Mouse (Mus musculus) heart, adult 2 months (tissue): Measurements from ENCODE around the gene Itgb5. TPM values are rescaled to one million over a fixed set of nuclear protein-coding genes. Genes with fewer than 3 reads are reported as not detected.
A peak's percentile ranks its signal among the peaks of the same experiment; 100 is the strongest.

Experiments
- DNase-seq, 2 experiments: peaks; one replicate each; pipeline ENCODE4 v3.0.0; 2021
- H3K27ac ChIP-seq: fragments of 200-600 bp; 2 replicates; pipeline ENCODE4 v1.8.1; 2022
- H3K27me3 ChIP-seq: fragments of 200-500 bp; 2 replicates; pipeline ENCODE4 v1.6.1; 2012; ENCODE audit warnings: mild to moderate bottlenecking, low read length, inconsistent platforms, mixed read lengths; ENCODE audit not compliant: control insufficient read depth, insufficient read depth
- H3K36me3 ChIP-seq: fragments of 200-500 bp; 2 replicates; pipeline ENCODE4 v1.6.1; 2012; ENCODE audit warnings: low read length, inconsistent platforms; ENCODE audit not compliant: control insufficient read depth, insufficient read depth
- H3K4me1 ChIP-seq: fragments of 200-500 bp; 2 replicates; pipeline ENCODE4 v1.6.1; 2011; ENCODE audit warnings: low read length; ENCODE audit not compliant: control insufficient read depth, insufficient read depth
- H3K4me3 ChIP-seq: fragments of 200-600 bp; 2 replicates; pipeline ENCODE4 v1.8.1; 2022
- H3K79me2 ChIP-seq: fragments of 200-500 bp; replicated peaks from 2 replicates; pipeline ENCODE4 v1.6.1; 2012; ENCODE audit warnings: mild to moderate bottlenecking, inconsistent platforms, low read length, moderate library complexity, mixed read lengths; ENCODE audit not compliant: control insufficient read depth, insufficient read depth
- H3K9ac ChIP-seq: fragments of 200-500 bp; 2 replicates; pipeline ENCODE4 v1.6.1; 2012; ENCODE audit warnings: low read depth, mild to moderate bottlenecking, control low read depth, inconsistent platforms, low read length, mixed read lengths
- CTCF ChIP-seq: fragments of 200-600 bp; IDR thresholded peaks from 2 replicates; pipeline ENCODE4 v1.8.1; 2022; ENCODE audit warnings: antibody characterized with exemption, mild to moderate bottlenecking, moderate library complexity
- EP300 ChIP-seq: fragments of 200-500 bp; IDR thresholded peaks from 2 replicates; pipeline ENCODE4 v1.6.1; 2011; ENCODE audit warnings: low read depth, low read length, control low read depth; ENCODE audit not compliant: insufficient read depth
- POLR2A ChIP-seq: fragments of 200-500 bp; IDR thresholded peaks from 2 replicates; pipeline ENCODE4 v1.6.1; 2011; ENCODE audit warnings: mild to moderate bottlenecking, low read depth, low read length, control low read depth; ENCODE audit not compliant: insufficient read depth
- WGBS: fragments of 180-500 bp; shearing (Covaris S2); methylation state at CpG from one replicate; pipeline ENCODE4 v1.1.7; 2018; 5-methylcytosine and 5-hydroxymethylcytosine counted together
- intact Hi-C: fragments of 180-260 bp; cut with DNase I; formaldehyde crosslinking; loops from one replicate; pipeline ENCODE4 v1.15.1; 2025
- polyA plus RNA-seq: library from polyadenylated mRNA; depleted of rRNA; stranded (reverse); fragments of >200 nt; gene quantifications from 2 replicates; pipeline ENCODE4 v1.2.3, GENCODE M21; 2012; rRNA removed
- total RNA-seq, 2 experiments: library from RNA; stranded (reverse); gene quantifications; 2 replicates each; pipeline ENCODE4 v1.2.3; 2021

Itgb5 gene
- total and polyA plus RNA-seq, 3 experiments, result 83.2 to 95.7 (median 95.3) TPM

DNA sequence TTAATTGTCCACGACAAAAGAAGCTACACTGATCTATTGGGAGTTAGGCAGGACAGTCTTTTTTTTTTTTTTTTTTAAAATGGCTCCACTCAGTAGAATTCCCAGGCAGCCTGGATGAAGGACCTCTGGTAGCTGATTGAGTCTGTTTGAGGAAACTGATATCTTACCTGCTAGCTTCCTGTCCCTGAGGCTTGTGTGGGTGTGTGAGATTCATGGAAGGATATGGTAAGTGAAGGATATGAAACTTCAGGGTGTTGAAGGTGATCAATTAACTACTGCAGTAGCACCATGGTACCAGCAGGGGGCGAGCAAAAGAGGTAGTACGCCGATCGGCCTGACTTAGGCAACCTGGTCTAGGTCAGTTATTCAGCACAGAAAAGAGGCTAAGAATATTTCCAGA is 166.6 kb downstream of the Itgb5 start:
- intact Hi-C loops, result no loop called here
- Histone ChIP-seq H3K79me2 (no peaks in the 10 kb centered on the region), H3K4me3 (no peak overlapping the region), H3K9ac (no peak overlapping the region), H3K27me3 (no peaks in the 10 kb centered on the region), H3K36me3 (no peaks in the 10 kb centered on the region), H3K4me1 (no peaks in the 10 kb centered on the region; the same call in 1 of the 2 replicates), H3K27ac (no peak overlapping the region)
- WGBS, result 6% methylated on average over 5 of the region's 5 CpGs
- TF ChIP-seq EP300 (no peak), CTCF (peak; percentile 86)
- peak; percentile 45 to 46 for DNase-seq

DNA sequence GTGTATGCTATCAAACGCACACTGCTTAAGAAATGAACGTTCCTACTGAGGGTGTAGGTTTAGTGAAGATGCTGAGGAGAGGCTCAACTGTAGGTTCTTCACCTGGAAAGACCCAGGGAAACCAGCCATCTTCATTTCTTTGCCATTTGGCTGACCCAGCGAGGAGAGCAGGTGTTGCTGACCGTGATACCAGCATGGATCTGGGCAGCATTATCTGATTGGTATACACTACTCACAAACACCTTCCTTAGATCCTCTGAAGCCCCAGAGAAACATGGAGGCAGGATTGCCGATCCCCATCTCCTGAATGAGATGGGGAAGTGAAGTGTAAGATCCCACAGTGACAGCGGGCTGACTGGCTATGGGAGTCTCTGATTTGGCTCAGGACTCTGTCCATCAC is 168.5 kb downstream of the Itgb5 start:
- no peak overlapping the region for H3K27ac ChIP-seq
- no peaks in the 10 kb centered on the region; the same call in 1 of the 2 replicates for H3K4me1 ChIP-seq
- TF ChIP-seq CTCF (no peak), POLR2A (no peak), EP300 (no peak)
- H3K4me3 ChIP-seq, result no peak overlapping the region
- DNase-seq, result no peak
- H3K27me3 ChIP-seq, result no peaks in the 10 kb centered on the region
- intact Hi-C loops, result no loop called here
- no peak overlapping the region for H3K9ac ChIP-seq
- H3K36me3 ChIP-seq, result no peaks in the 10 kb centered on the region
- 76% methylated on average over 6 of the region's 6 CpGs for WGBS
- H3K79me2 ChIP-seq, result no peaks in the 10 kb centered on the region

Other genes with a start within 250 kb of the Itgb5 start
- gene Heg1, start 145.3 kb upstream of the Itgb5 start, total RNA-seq, result 100 to 1,000 TPM; 126 to 148 TPM
- gene Heg1, start 145.3 kb upstream of the Itgb5 start, polyA plus RNA-seq, result 60.6 and 123 TPM in 2 replicates
- not detected for gene Muc13, start 35.6 kb upstream of the Itgb5 start, total RNA-seq
- gene Muc13, start 35.6 kb upstream of the Itgb5 start, polyA plus RNA-seq, result 0.15 and 0.33 TPM in 2 replicates
- gene Umps, start 137.4 kb downstream of the Itgb5 start, total RNA-seq, result 1 to 10 TPM; 7.9 to 8.4 TPM
- 3.8 and 5.5 TPM in 2 replicates for gene Umps, start 137.4 kb downstream of the Itgb5 start, polyA plus RNA-seq